Mouse (Mus musculus) kidney, postnatal 25 days (tissue): ENCODE measurements at regions not wholly inside any gene's neighbourhood (a gene's known extent, or its start where the extent isn't known, plus 50 kb on each side); places are given as distances from the start of the nearest gene placed in this dataset.
"Not testable (repeated sequence)": the region's sequence is repeated elsewhere in the genome, so short reads cannot be mapped to it uniquely, and the experiment has no call there.

Experiments
- DNase-seq, 2 experiments: peaks; one replicate each; pipeline ENCODE4 v3.0.0; 2021; ENCODE audit warnings: mixed read lengths in 2 of 2

- no peak for DNase-seq
Measured at GRCm38 (mm10) chr15:62268189-62268588, 1345.4 kb upstream of the A1bg start.

GRCm38 (mm10) chr15:62267536-62267935 lies 1344.7 kb upstream of the A1bg start:
- DNase-seq: no peak

DNA sequence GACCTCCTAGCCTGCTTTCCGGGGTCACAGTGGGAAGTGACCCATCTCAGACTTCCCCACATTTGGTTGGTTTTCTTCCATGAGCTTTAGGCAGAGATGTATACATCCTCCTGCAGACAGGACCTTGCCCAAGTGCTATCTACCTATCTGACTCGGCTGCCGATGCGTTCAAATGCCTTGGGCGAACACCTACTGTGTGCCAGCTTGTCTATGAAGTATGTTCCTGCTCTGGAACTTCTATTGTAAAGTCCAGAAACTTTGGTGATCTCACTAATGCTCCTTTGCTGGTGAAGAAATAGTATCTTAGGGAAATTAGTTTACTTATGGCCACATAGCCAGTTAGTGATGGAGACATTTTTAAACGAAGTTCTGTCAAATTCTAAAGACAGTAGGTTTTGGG lies 1343.2 kb upstream of the A1bg start:
- no peak for DNase-seq

DNA sequence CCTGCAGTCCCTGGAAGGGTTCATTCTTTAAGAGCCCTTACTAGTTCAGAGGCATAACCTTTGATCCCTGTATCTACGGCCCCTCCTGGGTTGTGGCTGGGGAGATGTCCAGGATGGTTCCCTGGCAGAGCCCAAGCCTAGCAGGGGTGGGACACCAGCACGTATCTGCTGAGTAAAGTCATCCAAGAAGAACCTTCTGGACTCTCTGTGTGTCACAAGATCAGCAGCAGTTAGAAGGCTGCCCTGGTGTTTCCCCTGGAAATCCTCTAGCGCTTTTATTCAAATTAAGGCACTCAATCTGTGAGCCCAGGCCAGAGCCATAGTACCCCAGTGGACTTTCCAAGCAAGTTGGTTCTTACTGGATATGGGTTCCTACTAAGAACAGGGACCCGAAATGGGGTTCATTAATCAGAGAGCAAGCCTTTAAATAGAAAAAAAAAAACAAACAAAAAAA lies 1342.7 kb upstream of the A1bg start:
- peak; percentile 36 to 72 for DNase-seq

DNA sequence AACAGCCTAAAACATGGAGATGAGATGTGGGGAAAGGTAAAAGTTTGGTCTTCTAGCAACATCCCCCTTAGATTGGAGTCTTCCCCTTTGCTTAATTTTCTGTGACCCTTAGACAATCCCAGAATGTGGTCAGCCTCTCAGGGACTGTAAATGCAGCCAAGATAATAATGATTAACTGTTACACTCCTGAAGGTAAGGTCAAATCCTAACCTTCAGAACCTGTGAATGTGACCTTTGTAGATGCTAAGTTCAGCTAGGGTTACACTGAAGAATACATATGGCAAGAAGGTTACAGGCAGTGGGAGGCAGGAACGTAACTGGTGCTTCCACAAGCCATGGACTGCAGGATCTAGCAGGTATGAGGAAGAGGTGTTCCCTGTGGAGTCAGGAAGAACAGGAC lies 1342.2 kb upstream of the A1bg start:
- DNase-seq: no peak

DNA sequence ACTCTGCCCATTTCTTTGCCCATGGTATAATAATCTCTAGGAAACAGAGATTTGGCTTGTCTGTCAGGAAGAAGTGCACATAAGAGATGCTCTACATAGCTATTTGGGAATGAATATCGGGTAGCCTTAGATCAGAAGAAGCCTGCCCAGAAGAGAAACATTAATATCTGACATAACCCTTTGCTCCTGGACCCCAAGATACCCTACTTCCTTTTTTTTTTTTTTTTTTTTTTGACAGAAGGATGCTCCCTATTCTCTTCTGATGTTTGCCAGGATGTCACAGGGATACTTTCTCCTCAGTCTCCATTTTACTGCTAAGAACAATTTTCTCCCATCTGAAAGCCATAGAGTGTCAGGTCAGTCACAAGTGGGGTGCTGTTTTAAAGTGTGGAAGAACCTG lies 1341.4 kb upstream of the A1bg start:
- DNase-seq: no peak

DNA sequence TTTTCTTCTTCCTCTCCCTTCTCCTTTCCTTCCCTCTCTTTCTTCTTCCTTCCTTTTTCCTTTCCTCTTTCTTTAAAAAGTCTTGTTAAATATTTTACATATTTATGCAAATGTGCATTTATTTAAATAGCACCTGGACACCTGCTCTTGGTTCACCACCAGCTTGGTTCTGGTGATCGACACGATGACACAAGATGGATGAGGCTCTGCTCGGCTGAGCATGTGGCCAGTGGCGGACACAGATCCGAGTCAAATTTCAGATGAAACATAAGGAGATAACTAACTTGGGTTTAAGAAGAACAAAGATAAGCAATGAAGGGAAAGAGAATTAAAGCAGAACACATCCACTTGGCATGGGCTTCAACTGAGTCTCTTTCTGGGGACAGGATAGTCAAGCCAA lies 1339.7 kb upstream of the A1bg start:
- DNase-seq: no peak

DNA sequence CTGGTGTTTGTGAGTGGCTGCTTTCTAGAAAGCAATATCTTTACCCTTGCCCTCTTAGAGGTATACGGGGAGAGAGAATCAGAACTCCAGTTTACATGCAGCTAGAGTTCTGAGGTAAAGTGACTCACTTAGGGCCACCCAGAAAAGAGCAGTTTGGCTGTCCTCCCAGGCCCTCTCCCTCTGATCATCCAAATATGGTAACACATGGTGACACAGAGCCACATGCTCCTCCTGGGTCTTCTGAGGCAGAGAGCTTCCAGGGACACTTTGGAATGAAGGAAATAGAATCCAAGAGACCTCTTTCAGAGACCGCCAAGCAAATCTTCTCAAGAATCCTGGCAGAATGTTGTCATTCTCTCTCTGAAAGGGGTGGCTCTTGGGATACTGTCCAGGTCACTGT lies 1338.7 kb upstream of the A1bg start:
- no peak for DNase-seq

DNA sequence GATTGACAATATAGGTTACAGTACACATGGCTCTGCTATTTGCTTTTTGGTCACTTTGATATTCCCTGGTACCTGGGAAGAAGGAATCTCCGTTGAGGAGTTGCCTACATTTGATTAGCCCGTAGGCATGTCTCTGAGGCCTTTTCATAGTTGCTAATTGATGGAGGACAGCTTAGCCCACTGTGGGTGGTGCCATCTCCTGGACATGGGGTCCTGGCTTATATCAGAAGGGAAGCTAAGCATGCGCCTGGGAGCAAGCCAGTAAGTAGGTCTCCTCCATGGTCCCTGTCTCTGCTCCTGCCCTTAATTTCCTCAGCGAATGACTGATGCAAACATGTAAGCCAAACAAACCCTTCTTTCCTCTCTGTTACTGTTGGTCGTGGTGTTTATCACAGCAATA lies 1335.8 kb upstream of the A1bg start:
- DNase-seq: no peak

DNA sequence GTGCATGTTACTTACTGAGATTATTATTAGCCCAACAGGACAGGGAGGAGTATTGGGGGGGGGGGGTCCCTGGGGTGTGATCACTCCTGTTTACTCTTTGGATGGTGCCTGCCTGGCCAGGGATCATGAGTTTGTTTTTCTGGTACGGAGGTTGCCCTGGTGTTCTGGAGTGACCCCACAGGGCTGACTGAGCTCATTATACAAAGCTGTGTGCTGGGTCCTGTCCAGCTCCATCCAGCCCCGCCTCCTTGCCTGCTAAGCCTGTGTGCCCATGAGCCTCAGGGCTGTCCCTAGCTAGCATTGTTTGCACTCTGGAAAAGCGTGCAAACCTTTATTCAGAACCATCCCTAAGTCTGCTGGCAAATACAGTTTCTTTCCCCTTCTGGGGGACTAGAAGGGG lies 1335.1 kb upstream of the A1bg start:
- peak; percentile 87 to 95 for DNase-seq

- peak in 1 of 2 experiments; percentile 5 for DNase-seq
Measured at GRCm38 (mm10) chr15:62257110-62257667, 1334.4 kb upstream of the A1bg start.

- DNase-seq: peak; percentile 16 to 38
Measured at GRCm38 (mm10) chr15:62255571-62255970, 1332.8 kb upstream of the A1bg start.

- no peak for DNase-seq
Measured at GRCm38 (mm10) chr15:62253724-62254123, 1330.9 kb upstream of the A1bg start.

- DNase-seq: not testable (repeated sequence)
Measured at GRCm38 (mm10) chr15:62252078-62252833, 1329.4 kb upstream of the A1bg start.

DNA sequence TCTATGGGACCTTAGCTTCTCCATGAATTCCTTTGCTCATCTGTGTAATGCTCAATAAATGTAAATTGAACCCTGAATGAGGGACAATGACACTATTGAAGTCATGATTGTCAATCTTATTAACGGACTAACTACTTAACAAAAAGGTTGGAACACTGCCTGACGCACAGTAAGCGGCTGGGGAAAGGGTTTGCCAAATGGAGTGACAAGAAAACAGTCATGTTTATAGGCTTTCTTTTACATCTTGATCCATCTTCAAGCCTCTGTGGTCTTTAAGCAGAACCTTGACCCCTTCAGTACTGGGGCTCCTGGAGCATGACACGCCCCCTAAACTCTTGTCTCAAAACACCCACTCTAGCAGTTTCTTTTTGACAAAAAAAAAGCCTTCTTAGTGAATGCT lies 1326.6 kb upstream of the A1bg start:
- DNase-seq: no peak

- DNase-seq: no peak
Measured at GRCm38 (mm10) chr15:62246561-62247079, 1323.8 kb upstream of the A1bg start.

DNA sequence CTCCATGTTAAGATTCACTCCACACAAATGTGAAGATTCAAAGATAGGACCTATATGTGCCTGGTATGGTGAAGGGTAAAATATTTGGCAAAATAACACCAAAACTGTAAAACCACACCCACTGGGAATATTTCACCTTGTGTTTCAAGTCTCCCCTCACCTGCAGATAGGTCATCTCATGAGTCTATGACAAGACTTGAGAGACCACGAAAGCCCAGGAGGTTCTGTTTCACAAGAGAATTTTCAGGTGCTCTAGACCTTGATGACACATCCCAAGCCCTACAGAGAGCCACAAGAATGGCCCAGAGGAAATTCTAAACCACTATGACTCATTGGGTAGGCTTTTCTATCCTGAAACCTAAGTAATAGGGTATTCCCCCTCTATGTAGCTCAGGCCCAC lies 1322.4 kb upstream of the A1bg start:
- DNase-seq: no peak

DNA sequence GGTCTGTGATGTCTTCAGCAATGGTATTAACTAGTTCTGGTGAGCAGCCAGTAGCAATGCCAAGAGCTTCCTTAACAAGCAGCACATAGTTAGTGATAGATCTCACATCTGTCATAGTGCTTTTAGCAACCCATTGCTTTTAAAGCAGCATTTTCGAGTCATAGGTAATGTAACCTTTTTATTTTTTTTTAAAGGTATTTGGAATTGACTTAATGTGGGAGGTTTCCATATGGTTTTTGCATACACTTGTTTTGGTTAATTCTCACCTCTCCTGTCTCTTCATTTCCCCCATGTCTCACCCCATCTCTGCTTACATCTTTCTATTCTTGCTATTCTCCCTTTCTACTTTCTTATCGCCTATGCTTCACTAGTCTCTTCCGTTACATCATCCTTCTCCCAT lies 1322.0 kb upstream of the A1bg start:
- DNase-seq: no peak

- no peak for DNase-seq
Measured at GRCm38 (mm10) chr15:62240031-62240430, 1317.2 kb upstream of the A1bg start.

- no peak for DNase-seq
Measured at GRCm38 (mm10) chr15:62238503-62239045, 1315.8 kb upstream of the A1bg start.

DNA sequence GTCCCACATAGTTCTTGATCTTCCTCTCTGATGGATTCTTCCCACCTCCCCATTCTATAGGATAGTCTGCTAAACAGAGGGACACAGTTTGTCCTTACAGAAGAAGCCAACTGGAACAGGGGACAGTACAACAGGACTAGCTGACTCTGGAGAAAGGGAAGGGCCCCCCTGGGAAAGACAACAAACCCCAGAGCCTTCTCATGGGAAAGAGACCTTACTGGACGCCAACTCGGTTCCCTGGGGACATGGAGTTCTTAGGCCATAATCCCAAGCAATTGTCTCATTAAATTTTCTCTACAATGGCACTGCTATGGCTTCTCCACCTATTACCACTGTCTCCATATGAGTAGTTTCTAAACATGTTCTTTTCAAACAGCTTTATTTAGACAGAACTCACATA lies 1313.2 kb upstream of the A1bg start:
- DNase-seq: no peak

- no peak for DNase-seq
Measured at GRCm38 (mm10) chr15:62234182-62234760, 1311.5 kb upstream of the A1bg start.

DNA sequence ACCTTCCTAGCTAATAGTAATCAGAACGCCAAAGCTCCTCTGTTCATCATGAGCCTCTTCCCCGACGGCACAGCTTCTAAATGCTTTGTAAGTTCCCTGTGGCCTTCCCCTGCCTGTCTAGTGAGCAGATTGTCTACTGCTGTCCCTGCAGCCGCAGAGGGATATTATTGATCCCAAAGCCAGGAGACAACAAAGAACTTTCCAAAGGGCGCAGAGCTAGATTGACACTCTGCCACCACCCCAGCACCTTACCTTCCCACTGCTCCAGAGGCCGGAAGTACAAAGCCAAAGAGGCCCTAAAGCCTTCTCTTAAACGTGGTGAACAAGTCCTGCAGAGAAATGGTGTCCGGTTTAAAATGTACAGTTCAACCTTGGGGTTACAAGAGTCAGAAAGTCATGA lies 1310.3 kb upstream of the A1bg start:
- no peak for DNase-seq

GRCm38 (mm10) chr15:62231709-62232108 lies 1308.9 kb upstream of the A1bg start:
- no peak for DNase-seq
